Mouse (Mus musculus): Measurements from ENCODE around the gene Gm44805. TPM values are rescaled to one million over a fixed set of nuclear protein-coding genes. Genes with fewer than 3 reads are reported as not detected.

Gm44805 gene
- polyA plus RNA-seq, 1 experiment from 2014 or later: not detected

- Histone ChIP-seq H3K27me3 (ENCODE audit: control insufficient read depth, insufficient read depth, low read length) (no peaks in the 10 kb centered on the region), H3K4me2 (ENCODE audit: low read depth, severe bottlenecking) (peak within 1 kb of the TSS; percentile 84), H3K4me3 (ENCODE audit: low read depth, low read length) (peak within 1 kb of the TSS; percentile 99), H3K36me3 (ENCODE audit: control insufficient read depth, insufficient read depth, low read length) (no peaks in the 10 kb centered on the region; the same call in 1 of the 2 replicates), H3K27ac (replicated peaks; ENCODE audit: low read depth, low read length) (peak within 1 kb of the TSS; percentile 79), H3K9ac (ENCODE audit: low read length) (peak within 1 kb of the TSS; percentile 97), H3K4me1 (ENCODE audit: control insufficient read depth, insufficient read depth, low read length) (peaks cover 7% of the 10 kb centered on the region; the same call in 1 of the 2 replicates), H3K9me3 (ENCODE audit: control insufficient read depth, low read length) (no peaks in the 10 kb centered on the region)
- under 1% methylated on average over 63 of the region's 63 CpGs for WGBS
- ATAC-seq (ENCODE audit: insufficient number of reproducible peaks, low FRiP score, low TSS enrichment, low read depth) (peak; percentile 75), DNase-seq (ENCODE audit: low spot score) (peak; percentile 97)
Measured at GRCm38 (mm10) chr7:19664955-19665841, 16.0 kb downstream of the Gm44805 start, which contains the start of gene Clptm1. TSS of gene Clptm1 (minus strand) at chr7:19665033.

GRCm38 (mm10) chr7:19664455-19664954, 16.7 kb downstream of the Gm44805 start:
- WGBS: under 1% methylated on average over 37 of the region's 37 CpGs
- peaks cover 7% of the 10 kb centered on the region; the same call in 1 of the 2 replicates for H3K4me1 ChIP-seq (ENCODE audit: control insufficient read depth, insufficient read depth, low read length)
- peak overlapping the region; percentile 84 for H3K4me2 ChIP-seq (ENCODE audit: low read depth, severe bottlenecking)
- peak overlapping the region; percentile 44; the same call in 1 of the 2 replicates for H3K27ac ChIP-seq (replicated peaks; ENCODE audit: low read depth, low read length)
- peak overlapping the region; percentile 99 for H3K4me3 ChIP-seq (ENCODE audit: low read depth, low read length)
- H3K9me3 ChIP-seq (ENCODE audit: control insufficient read depth, low read length): no peaks in the 10 kb centered on the region
- no peaks in the 10 kb centered on the region for H3K27me3 ChIP-seq (ENCODE audit: control insufficient read depth, insufficient read depth, low read length)
- DNase-seq (ENCODE audit: low spot score) (no peak), ATAC-seq (ENCODE audit: insufficient number of reproducible peaks, low FRiP score, low TSS enrichment, low read depth) (0 out of 2 replicates have a peak, but pooled peaks have one; percentile 18)
- peak overlapping the region; percentile 97 for H3K9ac ChIP-seq (ENCODE audit: low read length)
- H3K36me3 ChIP-seq (ENCODE audit: control insufficient read depth, insufficient read depth, low read length): no peaks in the 10 kb centered on the region; the same call in 1 of the 2 replicates

- Histone ChIP-seq H3K36me3 (ENCODE audit: control insufficient read depth, insufficient read depth, low read length) (no peaks in the 10 kb centered on the region; the same call in 1 of the 2 replicates), H3K27ac (replicated peaks; ENCODE audit: low read depth, low read length) (no peak overlapping the region), H3K9ac (ENCODE audit: low read length) (peak overlapping the region; percentile 97), H3K4me3 (ENCODE audit: low read depth, low read length) (peak overlapping the region; percentile 99), H3K9me3 (ENCODE audit: control insufficient read depth, low read length) (no peaks in the 10 kb centered on the region), H3K4me2 (ENCODE audit: low read depth, severe bottlenecking) (peak overlapping the region; percentile 84), H3K27me3 (ENCODE audit: control insufficient read depth, insufficient read depth, low read length) (no peaks in the 10 kb centered on the region), H3K4me1 (ENCODE audit: control insufficient read depth, insufficient read depth, low read length) (peaks cover 7% of the 10 kb centered on the region; the same call in 1 of the 2 replicates)
- ATAC-seq (ENCODE audit: insufficient number of reproducible peaks, low FRiP score, low TSS enrichment, low read depth) (0 out of 2 replicates have a peak, but pooled peaks have one; percentile 21), DNase-seq (ENCODE audit: low spot score) (no peak)
- WGBS: 13% methylated on average over 8 of the region's 8 CpGs
Measured at GRCm38 (mm10) chr7:19663940-19664339, 17.3 kb downstream of the Gm44805 start.

- H3K27ac ChIP-seq (replicated peaks; ENCODE audit: low read depth, low read length): no peak overlapping the region
- H3K4me3 ChIP-seq (ENCODE audit: low read depth, low read length): no peak overlapping the region
- peaks cover 32% of the 10 kb centered on the region for H3K36me3 ChIP-seq (ENCODE audit: control insufficient read depth, insufficient read depth, low read length)
- no peak overlapping the region for H3K9ac ChIP-seq (ENCODE audit: low read length)
- WGBS: 99% methylated on average over 2 of the region's 2 CpGs
- no peaks in the 10 kb centered on the region for H3K27me3 ChIP-seq (ENCODE audit: control insufficient read depth, insufficient read depth, low read length)
- H3K9me3 ChIP-seq (ENCODE audit: control insufficient read depth, low read length): no peaks in the 10 kb centered on the region
- ATAC-seq (ENCODE audit: insufficient number of reproducible peaks, low FRiP score, low TSS enrichment, low read depth) (no peak), DNase-seq (ENCODE audit: low spot score) (no peak)
- H3K4me1 ChIP-seq (ENCODE audit: control insufficient read depth, insufficient read depth, low read length): no peaks in the 10 kb centered on the region
- H3K4me2 ChIP-seq (ENCODE audit: low read depth, severe bottlenecking): no peak overlapping the region
Measured at GRCm38 (mm10) chr7:19652614-19653013, 28.6 kb downstream of the Gm44805 start.

GRCm38 (mm10) chr7:19651063-19651786, 30.0 kb downstream of the Gm44805 start:
- Histone ChIP-seq H3K9me3 (ENCODE audit: control insufficient read depth, low read length) (no peaks in the 10 kb centered on the region), H3K4me3 (ENCODE audit: low read depth, low read length) (no peak overlapping the region), H3K36me3 (ENCODE audit: control insufficient read depth, insufficient read depth, low read length) (peaks cover 38% of the 10 kb centered on the region), H3K9ac (ENCODE audit: low read length) (no peak overlapping the region), H3K27ac (replicated peaks; ENCODE audit: low read depth, low read length) (no peak overlapping the region), H3K4me1 (ENCODE audit: control insufficient read depth, insufficient read depth, low read length) (no peaks in the 10 kb centered on the region), H3K27me3 (ENCODE audit: control insufficient read depth, insufficient read depth, low read length) (no peaks in the 10 kb centered on the region), H3K4me2 (ENCODE audit: low read depth, severe bottlenecking) (no peak overlapping the region)
- WGBS: 95% methylated on average over 6 of the region's 6 CpGs
- no peak for DNase-seq (ENCODE audit: low spot score)
- ATAC-seq (ENCODE audit: insufficient number of reproducible peaks, low FRiP score, low TSS enrichment, low read depth): no peak

GRCm38 (mm10) chr7:19641223-19641622, 40.0 kb downstream of the Gm44805 start:
- Histone ChIP-seq H3K36me3 (ENCODE audit: control insufficient read depth, insufficient read depth, low read length) (peaks cover 42% of the 10 kb centered on the region), H3K9ac (ENCODE audit: low read length) (no peak overlapping the region), H3K4me2 (ENCODE audit: low read depth, severe bottlenecking) (no peak overlapping the region), H3K27me3 (ENCODE audit: control insufficient read depth, insufficient read depth, low read length) (no peaks in the 10 kb centered on the region), H3K4me1 (ENCODE audit: control insufficient read depth, insufficient read depth, low read length) (no peaks in the 10 kb centered on the region), H3K27ac (replicated peaks; ENCODE audit: low read depth, low read length) (no peak overlapping the region), H3K9me3 (ENCODE audit: control insufficient read depth, low read length) (no peaks in the 10 kb centered on the region), H3K4me3 (ENCODE audit: low read depth, low read length) (no peak overlapping the region)
- 97% methylated on average over 4 of the region's 4 CpGs for WGBS
- DNase-seq (ENCODE audit: low spot score) (no peak), ATAC-seq (ENCODE audit: insufficient number of reproducible peaks, low FRiP score, low TSS enrichment, low read depth) (no peak)

GRCm38 (mm10) chr7:19635074-19635827, 46.0 kb downstream of the Gm44805 start:
- no peak overlapping the region for H3K4me2 ChIP-seq (ENCODE audit: low read depth, severe bottlenecking)
- H3K27ac ChIP-seq (replicated peaks; ENCODE audit: low read depth, low read length): no peak overlapping the region
- H3K4me3 ChIP-seq (ENCODE audit: low read depth, low read length): no peak overlapping the region
- ATAC-seq (ENCODE audit: insufficient number of reproducible peaks, low FRiP score, low TSS enrichment, low read depth): no peak
- no peaks in the 10 kb centered on the region for H3K4me1 ChIP-seq (ENCODE audit: control insufficient read depth, insufficient read depth, low read length)
- no peak for DNase-seq (ENCODE audit: low spot score)
- H3K9me3 ChIP-seq (ENCODE audit: control insufficient read depth, low read length): no peaks in the 10 kb centered on the region
- H3K9ac ChIP-seq (ENCODE audit: low read length): no peak overlapping the region
- H3K36me3 ChIP-seq (ENCODE audit: control insufficient read depth, insufficient read depth, low read length): peaks cover 38% of the 10 kb centered on the region
- WGBS: 90% methylated on average over 11 of the region's 11 CpGs
- H3K27me3 ChIP-seq (ENCODE audit: control insufficient read depth, insufficient read depth, low read length): no peaks in the 10 kb centered on the region

Measured in limb, embryonic 11.5 days (tissue).